Mouse (Mus musculus) intestine, embryonic 14.5 days (tissue): ENCODE measurements around the gene Ryr3. TPM values are rescaled to one million over a fixed set of nuclear protein-coding genes. Genes with fewer than 3 reads are reported as not detected.

Experiments used
- ATAC-seq: fragments of 200-750 bp; cut with Nextera tagmentation; replicated peaks from 2 replicates; pipeline ENCODE4 v1.8.0; 2017; ENCODE audit warnings: low read depth, moderate number of reproducible peaks, moderate TSS enrichment, moderate library complexity; ENCODE audit not compliant: low FRiP score, low TSS enrichment
- DNase-seq: peaks from one replicate; pipeline ENCODE4 v3.0.0-alpha.2; 2018; ENCODE audit warnings: low spot score
- H3K27ac ChIP-seq: fragments of 300-500 bp; sonication (generic); 2 replicates; pipeline ENCODE4 v1.5.1; 2014; ENCODE audit warnings: low read depth, mild to moderate bottlenecking, control low read depth
- H3K27me3 ChIP-seq: fragments of 300-500 bp; sonication (generic); replicated peaks from 2 replicates; pipeline ENCODE4 v1.6.1; 2014; ENCODE audit warnings: low read length, control low read depth; ENCODE audit not compliant: control insufficient read depth, insufficient read depth
- H3K36me3 ChIP-seq: fragments of 300-500 bp; sonication (generic); 2 replicates; pipeline ENCODE4 v1.6.1; 2014; ENCODE audit warnings: low read length, control low read depth; ENCODE audit not compliant: control insufficient read depth, insufficient read depth
- H3K4me1 ChIP-seq: fragments of 300-500 bp; sonication (generic); replicated peaks from 2 replicates; pipeline ENCODE4 v1.6.1; 2014; ENCODE audit warnings: low read length, control low read depth, mixed read lengths; ENCODE audit not compliant: control insufficient read depth, insufficient read depth
- H3K4me2 ChIP-seq: fragments of 300-500 bp; sonication (generic); 2 replicates; pipeline ENCODE4 v1.6.1; 2014; ENCODE audit warnings: low read length
- H3K4me3 ChIP-seq: fragments of 300-500 bp; sonication (generic); 2 replicates; pipeline ENCODE4 v1.5.1; 2014; ENCODE audit warnings: low read depth, low read length, control low read depth, mixed read lengths
- H3K9ac ChIP-seq: fragments of 300-500 bp; sonication (generic); 2 replicates; pipeline ENCODE4 v1.6.1; 2014; ENCODE audit warnings: mild to moderate bottlenecking, low read length
- H3K9me3 ChIP-seq: fragments of 300-500 bp; sonication (generic); 2 replicates; pipeline ENCODE4 v1.6.1; 2016; ENCODE audit warnings: low read length, control low read depth; ENCODE audit not compliant: control insufficient read depth
- WGBS: fragments of 180-500 bp; shearing (Covaris S2); extraction: QIAGEN DNeasy Blood & Tissue Kit; methylation state at CpG from one replicate; pipeline ENCODE4 v1.1.7; 2014; 5-methylcytosine and 5-hydroxymethylcytosine counted together
- polyA plus RNA-seq: library from polyadenylated mRNA; unstranded; fragments of >200 nt; fragmentation: Nextera tagmentation; extraction: Ambion mirVana; gene quantifications from 2 replicates; pipeline ENCODE4 v1.2.1, GENCODE M21; 2014

Gene Ryr3
- polyA plus RNA-seq, 1 experiment from 2014 or later = 3.1 TPM

DNA sequence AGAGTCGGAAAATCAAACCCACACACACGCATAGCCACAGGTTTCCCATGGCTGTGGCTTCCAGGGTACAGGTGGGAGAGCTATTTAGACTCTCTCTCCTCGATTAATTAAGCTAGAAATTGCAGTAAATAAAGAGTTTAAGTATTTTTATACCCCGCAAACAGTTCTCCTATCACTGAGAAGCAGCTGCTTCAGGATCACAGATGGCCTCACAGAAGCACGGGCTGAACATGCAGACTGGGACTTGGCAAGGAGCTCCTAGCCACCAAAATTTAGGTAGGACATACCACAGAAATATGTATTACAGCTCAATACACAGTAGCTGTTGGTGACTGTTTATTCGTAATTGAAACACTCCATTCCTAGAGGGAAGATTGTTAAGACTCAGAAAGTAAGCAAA lies 14.0 kb downstream of the Ryr3 start:
- no peak overlapping the region for H3K27ac ChIP-seq
- DNase-seq (no peak), ATAC-seq (no peak)
- H3K9ac ChIP-seq = no peak overlapping the region
- WGBS = 76% methylated on average over 6 of the region's 6 CpGs
- H3K36me3 ChIP-seq = no peaks in the 10 kb centered on the region
- no peak overlapping the region for H3K4me3 ChIP-seq
- H3K9me3 ChIP-seq = no peaks in the 10 kb centered on the region
- no peaks in the 10 kb centered on the region for H3K4me1 ChIP-seq
- no peaks in the 10 kb centered on the region for H3K27me3 ChIP-seq
- H3K4me2 ChIP-seq = no peak overlapping the region

DNA sequence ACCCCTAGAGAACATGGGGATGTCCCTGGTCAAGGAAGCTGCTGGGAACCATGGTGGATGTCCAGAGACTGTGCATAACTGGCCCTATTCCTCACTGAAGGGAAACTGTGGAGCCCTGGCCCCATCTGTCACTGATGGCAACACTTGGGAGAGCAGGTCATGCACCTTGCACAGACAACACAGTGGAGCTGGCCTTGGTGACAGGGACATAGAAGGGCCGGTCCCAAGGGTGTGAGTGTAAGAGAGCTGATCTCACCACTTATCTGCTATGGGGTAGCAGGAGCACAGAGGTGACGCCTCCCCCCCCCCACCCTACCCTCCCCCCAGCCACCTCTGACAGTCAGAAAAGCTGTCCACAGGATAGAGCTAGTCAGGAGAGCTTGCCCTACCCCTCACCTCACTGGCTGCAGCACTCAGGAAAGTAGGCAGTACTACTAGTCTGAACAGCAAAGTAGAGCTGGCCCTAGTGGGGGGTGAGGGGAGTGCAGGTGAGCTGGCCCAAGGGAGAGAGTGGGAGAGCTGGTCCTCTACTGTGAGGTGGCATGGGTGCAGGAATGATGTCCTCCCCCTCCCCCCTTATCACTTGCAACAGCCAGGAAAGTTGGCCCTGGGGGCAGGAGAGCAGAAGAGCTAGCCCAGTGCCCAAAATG lies 17.7 kb downstream of the Ryr3 start:
- WGBS = 73% methylated on average over 2 of the region's 2 CpGs
- no peak overlapping the region for H3K27ac ChIP-seq
- ATAC-seq = no peak
- no peaks in the 10 kb centered on the region for H3K9me3 ChIP-seq
- no peak overlapping the region for H3K4me3 ChIP-seq
- no peaks in the 10 kb centered on the region for H3K4me1 ChIP-seq
- H3K4me2 ChIP-seq = no peak overlapping the region
- no peaks in the 10 kb centered on the region for H3K36me3 ChIP-seq
- no peak overlapping the region for H3K9ac ChIP-seq
- no peak for DNase-seq
- H3K27me3 ChIP-seq = no peaks in the 10 kb centered on the region

DNA sequence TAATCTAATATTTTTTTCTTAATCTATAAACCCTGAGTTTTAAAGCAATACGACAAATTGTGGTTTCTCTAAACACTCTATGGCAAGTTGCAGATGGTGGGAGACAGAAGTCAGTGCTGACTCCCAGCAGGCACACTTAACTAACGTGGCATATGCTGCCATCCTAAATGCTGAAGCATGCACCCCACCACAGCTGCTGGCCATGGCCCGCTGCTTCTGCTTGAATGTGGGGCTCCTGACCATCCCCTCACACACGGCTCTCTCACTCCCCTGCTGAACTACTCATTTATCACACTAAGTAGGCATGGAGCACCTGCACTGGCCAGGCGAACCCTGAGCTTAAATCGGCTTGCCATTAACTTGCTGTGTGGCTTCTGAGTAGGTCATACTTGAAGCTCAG lies 29.7 kb downstream of the Ryr3 start:
- Histone ChIP-seq H3K9me3 (no peaks in the 10 kb centered on the region), H3K4me2 (no peak overlapping the region), H3K36me3 (no peaks in the 10 kb centered on the region), H3K9ac (no peak overlapping the region), H3K27me3 (no peaks in the 10 kb centered on the region), H3K27ac (no peak overlapping the region), H3K4me3 (no peak overlapping the region), H3K4me1 (no peaks in the 10 kb centered on the region)
- ATAC-seq (no peak), DNase-seq (no peak)
- 73% methylated on average over 6 of the region's 6 CpGs for WGBS

DNA sequence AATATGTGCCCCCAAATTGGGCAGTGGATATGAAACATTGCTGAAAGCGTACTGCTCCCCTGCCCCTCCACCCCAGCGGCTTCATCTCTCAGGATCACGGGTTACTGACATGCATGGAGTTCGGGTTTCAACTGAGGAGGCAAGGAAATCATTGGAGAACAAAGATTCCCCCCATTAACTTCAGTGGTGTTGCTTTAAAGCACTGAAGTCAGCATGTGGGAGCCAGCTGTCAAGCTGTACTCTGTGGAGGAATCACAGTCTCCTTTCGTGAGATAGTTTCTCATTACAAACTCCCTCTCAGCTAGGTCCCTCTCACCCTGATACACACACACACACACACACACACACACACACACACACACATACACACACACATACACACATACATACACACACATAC lies 35.2 kb downstream of the Ryr3 start:
- DNase-seq = no peak
- H3K9me3 ChIP-seq = no peaks in the 10 kb centered on the region
- WGBS = 47% methylated on average over 5 of the region's 5 CpGs
- H3K4me3 ChIP-seq = no peak overlapping the region
- no peaks in the 10 kb centered on the region for H3K36me3 ChIP-seq
- no peak overlapping the region for H3K4me2 ChIP-seq
- H3K27me3 ChIP-seq = no peaks in the 10 kb centered on the region
- ATAC-seq = no peak
- no peak overlapping the region for H3K9ac ChIP-seq
- no peak overlapping the region for H3K27ac ChIP-seq
- no peaks in the 10 kb centered on the region for H3K4me1 ChIP-seq

- Histone ChIP-seq H3K9me3 (no peaks in the 10 kb centered on the region), H3K27me3 (no peaks in the 10 kb centered on the region), H3K4me2 (no peak overlapping the region), H3K9ac (no peak overlapping the region), H3K36me3 (no peaks in the 10 kb centered on the region), H3K4me3 (no peak overlapping the region), H3K4me1 (no peaks in the 10 kb centered on the region), H3K27ac (no peak overlapping the region)
- no peak for DNase-seq
- no peak for ATAC-seq
Measured at GRCm38 (mm10) chr2:113178047-113178446, 38.8 kb downstream of the Ryr3 start.

DNA sequence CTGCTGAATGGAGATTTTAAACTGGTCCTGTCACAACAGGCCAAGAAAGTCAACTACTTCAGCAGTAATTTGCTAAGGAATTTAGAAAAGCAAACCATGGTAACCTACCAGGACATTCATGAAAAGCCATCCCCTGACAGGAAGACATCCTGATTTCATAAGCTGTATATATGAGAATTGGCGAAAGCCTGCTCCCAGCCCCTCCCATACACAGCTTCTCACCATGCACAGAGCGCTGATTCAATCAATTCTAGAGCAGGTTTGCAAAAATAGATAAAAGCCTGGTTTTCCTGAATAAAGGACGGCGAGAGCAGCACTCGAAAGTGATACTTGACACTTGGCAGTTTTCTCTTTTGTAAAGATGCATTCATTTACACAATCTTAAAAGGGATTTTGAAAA lies 40.6 kb downstream of the Ryr3 start:
- Histone ChIP-seq H3K27me3 (no peaks in the 10 kb centered on the region), H3K36me3 (no peaks in the 10 kb centered on the region), H3K9me3 (no peaks in the 10 kb centered on the region), H3K4me3 (no peak overlapping the region), H3K9ac (no peak overlapping the region), H3K27ac (no peak overlapping the region), H3K4me2 (no peak overlapping the region), H3K4me1 (no peaks in the 10 kb centered on the region)
- WGBS = 90% methylated on average over 5 of the region's 5 CpGs
- ATAC-seq = no peak
- DNase-seq = no peak

DNA sequence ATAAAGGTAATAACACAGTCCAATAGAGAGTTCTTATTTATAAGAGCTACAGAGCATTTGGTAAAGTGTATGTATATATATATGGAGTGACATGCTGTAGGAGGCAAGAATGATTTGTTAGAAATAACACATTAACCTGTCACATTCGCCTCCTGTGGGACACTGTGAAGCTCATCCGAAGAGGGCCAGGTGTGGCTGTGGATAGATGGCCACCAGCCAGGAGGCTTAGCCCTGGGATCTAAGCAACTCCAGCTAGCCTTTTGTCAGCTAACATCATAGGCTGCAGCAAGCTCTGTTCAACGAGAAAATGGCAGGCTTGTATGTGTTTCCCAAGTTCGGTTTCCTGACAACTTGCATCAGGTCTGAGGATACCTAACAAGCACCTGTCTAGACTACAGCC lies 48.8 kb downstream of the Ryr3 start:
- Histone ChIP-seq H3K4me3 (no peak overlapping the region), H3K4me1 (no peaks in the 10 kb centered on the region), H3K27me3 (no peaks in the 10 kb centered on the region), H3K9me3 (no peaks in the 10 kb centered on the region), H3K9ac (no peak overlapping the region), H3K27ac (no peak overlapping the region), H3K4me2 (no peak overlapping the region), H3K36me3 (no peaks in the 10 kb centered on the region)
- WGBS = 84% methylated on average over 4 of the region's 4 CpGs
- DNase-seq = no peak
- ATAC-seq = no peak

DNA sequence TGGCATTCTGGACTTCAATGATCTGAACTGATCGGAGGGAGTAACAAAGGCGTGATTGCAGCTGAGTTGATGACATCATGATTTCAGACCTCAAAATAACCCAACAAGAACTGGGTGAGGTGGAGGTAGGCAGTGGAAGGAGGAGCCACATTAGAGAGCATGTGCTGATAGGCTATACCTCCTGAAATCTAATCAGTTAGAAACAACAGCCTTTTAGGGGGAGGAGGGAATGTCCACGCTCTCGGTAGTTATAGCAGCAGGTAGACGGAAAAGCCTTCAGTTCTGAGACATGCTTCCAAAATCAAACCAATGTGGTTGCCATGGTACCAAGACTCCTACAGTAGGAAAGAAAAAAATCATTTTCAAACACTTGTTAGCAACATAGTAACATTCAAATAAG lies 55.4 kb downstream of the Ryr3 start:
- DNase-seq (no peak), ATAC-seq (no peak)
- Histone ChIP-seq H3K27ac (no peak overlapping the region), H3K4me2 (no peak overlapping the region), H3K36me3 (no peaks in the 10 kb centered on the region), H3K9ac (no peak overlapping the region), H3K4me3 (no peak overlapping the region), H3K4me1 (no peaks in the 10 kb centered on the region), H3K27me3 (no peaks in the 10 kb centered on the region), H3K9me3 (no peaks in the 10 kb centered on the region)
- WGBS = 78% methylated on average over 5 of the region's 5 CpGs

DNA sequence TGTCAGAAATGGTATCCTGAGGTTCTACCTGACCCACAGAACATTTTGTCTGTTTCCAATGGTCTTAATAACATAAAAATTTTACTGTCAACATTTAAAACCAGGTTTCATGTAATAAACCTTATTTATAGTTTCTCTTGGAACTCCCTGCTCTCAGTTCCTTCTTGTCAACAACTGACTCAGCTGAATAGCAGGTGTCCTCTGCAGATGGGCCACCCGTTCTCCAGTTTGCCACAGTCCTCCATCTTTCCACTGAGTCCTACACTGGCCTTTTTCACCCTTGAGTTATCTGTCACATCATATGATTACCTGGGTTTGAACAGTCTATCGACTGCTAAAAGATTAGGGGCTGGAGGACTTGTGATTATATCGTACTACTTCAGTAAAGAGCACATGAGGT lies 79.1 kb downstream of the Ryr3 start:
- H3K4me2 ChIP-seq = no peak overlapping the region
- 82% methylated on average over 3 of the region's 3 CpGs for WGBS
- H3K4me3 ChIP-seq = no peak overlapping the region
- no peak overlapping the region for H3K27ac ChIP-seq
- no peaks in the 10 kb centered on the region for H3K9me3 ChIP-seq
- no peaks in the 10 kb centered on the region for H3K4me1 ChIP-seq
- no peaks in the 10 kb centered on the region for H3K36me3 ChIP-seq
- ATAC-seq = no peak
- DNase-seq = no peak
- H3K27me3 ChIP-seq = no peaks in the 10 kb centered on the region
- H3K9ac ChIP-seq = no peak overlapping the region
